Mouse (Mus musculus): Measurements from ENCODE around the gene Flywch2.

DNA sequence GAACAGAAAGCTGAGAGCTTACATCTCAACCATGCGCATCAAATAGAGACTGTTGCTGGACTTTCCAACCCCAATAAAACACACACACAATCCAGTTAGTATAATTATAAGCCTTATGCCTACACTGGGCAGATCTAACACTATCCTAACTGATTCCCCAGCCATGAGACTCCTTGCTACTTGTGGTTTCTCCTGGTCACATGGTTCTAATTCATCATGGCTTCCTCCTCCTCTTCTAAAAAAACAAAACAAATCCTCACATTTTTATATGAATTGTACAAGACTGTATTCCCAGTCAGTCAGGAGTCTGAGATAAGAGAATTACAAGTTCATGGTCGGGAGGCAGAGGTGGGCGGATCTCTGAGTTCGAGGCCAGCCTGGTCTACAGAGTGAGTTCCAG lies 3.1 kb upstream of the Flywch2 start:
- TF ChIP-seq CTCF (conservative IDR thresholded peaks at IDR 0.05; ENCODE audit: low read length) = no peak
- no peak for TF ChIP-seq POU5F1 (IDR thresholded peaks at IDR 0.05; ENCODE audit: borderline replicate concordance, low read length)
- TF ChIP-seq NANOG (IDR thresholded peaks at IDR 0.05; ENCODE audit: borderline replicate concordance, low read length) = no peak

Measured in E14TG2a.4 (cell line).